Mouse (Mus musculus): ENCODE results near the gene Parva. TPM values are rescaled to one million over a fixed set of nuclear protein-coding genes. Genes with fewer than 3 reads are reported as not detected.

The Parva gene
- polyA plus RNA-seq, 1 experiment from 2014 or later = 17.4 TPM

GRCm38 (mm10) chr7:112561504-112561903 is 134.2 kb downstream of the Parva start:
- H3K27me3 ChIP-seq (replicated peaks; ENCODE audit: control insufficient read depth, insufficient read depth, low read length) = no peaks in the 10 kb centered on the region
- H3K4me1 ChIP-seq (ENCODE audit: control insufficient read depth, insufficient read depth, low read length) = no peaks in the 10 kb centered on the region
- no peak for DNase-seq (ENCODE audit: low spot score)
- no peak overlapping the region for H3K4me3 ChIP-seq (ENCODE audit: low read depth, low read length)
- no peak overlapping the region for H3K4me2 ChIP-seq (ENCODE audit: low read length)
- H3K36me3 ChIP-seq (ENCODE audit: control insufficient read depth, insufficient read depth, low read length) = no peaks in the 10 kb centered on the region
- no peak overlapping the region for H3K9ac ChIP-seq (ENCODE audit: low read length)
- H3K9me3 ChIP-seq (replicated peaks; ENCODE audit: control insufficient read depth, low read length) = no peaks in the 10 kb centered on the region
- ATAC-seq = no peak
- H3K27ac ChIP-seq (ENCODE audit: low read depth, low read length) = no peak overlapping the region
- WGBS = 90% methylated on average over 3 of the region's 3 CpGs

DNA sequence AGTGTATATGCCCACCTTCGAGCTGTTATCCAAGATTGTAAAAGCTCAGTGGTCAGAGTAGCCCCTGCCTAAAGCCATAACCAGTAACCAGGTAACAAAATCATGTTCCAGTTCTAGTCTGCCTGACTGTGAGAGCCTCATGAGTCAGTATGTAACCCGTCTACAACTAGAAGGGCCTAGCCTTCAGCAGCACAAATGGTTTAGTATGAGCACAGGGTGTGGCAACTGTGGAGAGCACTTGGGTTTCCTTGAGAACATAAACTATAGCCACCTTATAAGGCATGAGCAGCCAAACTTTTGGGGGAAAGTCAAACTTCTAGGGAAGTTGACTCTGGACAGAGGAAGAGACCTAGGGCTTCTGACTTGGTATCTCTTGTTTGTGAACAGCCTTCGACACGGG is 139.7 kb downstream of the Parva start:
- no peak overlapping the region for H3K4me2 ChIP-seq (ENCODE audit: low read length)
- H3K36me3 ChIP-seq (ENCODE audit: control insufficient read depth, insufficient read depth, low read length) = no peaks in the 10 kb centered on the region
- no peak overlapping the region for H3K9ac ChIP-seq (ENCODE audit: low read length)
- no peak for DNase-seq (ENCODE audit: low spot score)
- H3K27ac ChIP-seq (ENCODE audit: low read depth, low read length) = no peak overlapping the region
- no peak overlapping the region for H3K4me3 ChIP-seq (ENCODE audit: low read depth, low read length)
- H3K9me3 ChIP-seq (replicated peaks; ENCODE audit: control insufficient read depth, low read length) = no peaks in the 10 kb centered on the region
- 96% methylated on average over 4 of the region's 4 CpGs for WGBS
- no peaks in the 10 kb centered on the region for H3K4me1 ChIP-seq (ENCODE audit: control insufficient read depth, insufficient read depth, low read length)
- no peak for ATAC-seq
- H3K27me3 ChIP-seq (replicated peaks; ENCODE audit: control insufficient read depth, insufficient read depth, low read length) = no peaks in the 10 kb centered on the region

- 21% methylated on average over 5 of the region's 5 CpGs for WGBS
- no peaks in the 10 kb centered on the region for H3K27me3 ChIP-seq (replicated peaks; ENCODE audit: control insufficient read depth, insufficient read depth, low read length)
- DNase-seq (ENCODE audit: low spot score) (no peak), ATAC-seq (no peak)
- H3K4me3 ChIP-seq (ENCODE audit: low read depth, low read length) = no peak overlapping the region
- no peaks in the 10 kb centered on the region for H3K36me3 ChIP-seq (ENCODE audit: control insufficient read depth, insufficient read depth, low read length)
- H3K9ac ChIP-seq (ENCODE audit: low read length) = no peak overlapping the region
- H3K4me2 ChIP-seq (ENCODE audit: low read length) = no peak overlapping the region
- no peaks in the 10 kb centered on the region for H3K4me1 ChIP-seq (ENCODE audit: control insufficient read depth, insufficient read depth, low read length)
- no peaks in the 10 kb centered on the region for H3K9me3 ChIP-seq (replicated peaks; ENCODE audit: control insufficient read depth, low read length)
- no peak overlapping the region for H3K27ac ChIP-seq (ENCODE audit: low read depth, low read length)
Measured at GRCm38 (mm10) chr7:112568961-112569360, 141.7 kb downstream of the Parva start.

DNA sequence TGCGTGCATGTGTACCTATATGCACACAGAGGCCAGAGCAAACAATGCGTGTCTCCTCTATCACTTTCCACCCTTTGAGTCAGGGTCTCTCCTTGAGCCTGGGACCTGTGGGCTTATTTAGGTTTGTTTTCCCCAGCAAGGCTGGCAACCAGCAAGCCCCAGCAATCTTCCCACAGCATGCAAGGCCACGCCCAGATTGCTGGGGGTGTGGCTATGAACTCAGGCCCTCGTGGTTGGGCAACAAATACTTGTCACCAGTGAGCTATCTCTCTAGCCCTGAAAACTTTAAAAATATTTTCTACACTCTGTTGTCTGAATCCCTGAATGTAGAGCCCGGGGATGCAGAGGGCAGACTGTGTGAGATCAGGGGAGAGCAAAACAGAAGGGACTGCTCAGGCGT is 154.3 kb downstream of the Parva start:
- H3K9ac ChIP-seq (ENCODE audit: low read length) = no peak overlapping the region
- no peaks in the 10 kb centered on the region for H3K27me3 ChIP-seq (replicated peaks; ENCODE audit: control insufficient read depth, insufficient read depth, low read length)
- no peaks in the 10 kb centered on the region for H3K9me3 ChIP-seq (replicated peaks; ENCODE audit: control insufficient read depth, low read length)
- WGBS = 85% methylated on average over 6 of the region's 6 CpGs
- H3K4me1 ChIP-seq (ENCODE audit: control insufficient read depth, insufficient read depth, low read length) = no peaks in the 10 kb centered on the region
- H3K27ac ChIP-seq (ENCODE audit: low read depth, low read length) = no peak overlapping the region
- H3K36me3 ChIP-seq (ENCODE audit: control insufficient read depth, insufficient read depth, low read length) = no peaks in the 10 kb centered on the region
- H3K4me2 ChIP-seq (ENCODE audit: low read length) = no peak overlapping the region
- no peak for ATAC-seq
- no peak overlapping the region for H3K4me3 ChIP-seq (ENCODE audit: low read depth, low read length)
- DNase-seq (ENCODE audit: low spot score) = no peak

- Histone ChIP-seq H3K4me1 (ENCODE audit: control insufficient read depth, insufficient read depth, low read length) (no peaks in the 10 kb centered on the region), H3K4me2 (ENCODE audit: low read length) (no peak overlapping the region), H3K4me3 (ENCODE audit: low read depth, low read length) (no peak overlapping the region), H3K36me3 (ENCODE audit: control insufficient read depth, insufficient read depth, low read length) (no peaks in the 10 kb centered on the region), H3K9me3 (replicated peaks; ENCODE audit: control insufficient read depth, low read length) (no peaks in the 10 kb centered on the region), H3K27ac (ENCODE audit: low read depth, low read length) (no peak overlapping the region), H3K9ac (ENCODE audit: low read length) (no peak overlapping the region), H3K27me3 (replicated peaks; ENCODE audit: control insufficient read depth, insufficient read depth, low read length) (no peaks in the 10 kb centered on the region)
- no peak for ATAC-seq
- no peak for DNase-seq (ENCODE audit: low spot score)
- 81% methylated on average over 6 of the region's 6 CpGs for WGBS
Measured at GRCm38 (mm10) chr7:112582882-112583405, 155.6 kb downstream of the Parva start.

- Histone ChIP-seq H3K4me3 (ENCODE audit: low read depth, low read length) (no peak overlapping the region), H3K36me3 (ENCODE audit: control insufficient read depth, insufficient read depth, low read length) (no peaks in the 10 kb centered on the region), H3K4me1 (ENCODE audit: control insufficient read depth, insufficient read depth, low read length) (no peaks in the 10 kb centered on the region), H3K9ac (ENCODE audit: low read length) (no peak overlapping the region), H3K27ac (ENCODE audit: low read depth, low read length) (no peak overlapping the region), H3K9me3 (replicated peaks; ENCODE audit: control insufficient read depth, low read length) (no peaks in the 10 kb centered on the region), H3K4me2 (ENCODE audit: low read length) (no peak overlapping the region), H3K27me3 (replicated peaks; ENCODE audit: control insufficient read depth, insufficient read depth, low read length) (no peaks in the 10 kb centered on the region)
- ATAC-seq = no peak
- no peak for DNase-seq (ENCODE audit: low spot score)
- 85% methylated on average over 1 of the region's 1 CpGs for WGBS
Measured at GRCm38 (mm10) chr7:112587449-112587848, 160.1 kb downstream of the Parva start.

GRCm38 (mm10) chr7:112589530-112589929 is 162.2 kb downstream of the Parva start:
- Histone ChIP-seq H3K27ac (ENCODE audit: low read depth, low read length) (no peak overlapping the region), H3K4me1 (ENCODE audit: control insufficient read depth, insufficient read depth, low read length) (no peaks in the 10 kb centered on the region), H3K4me3 (ENCODE audit: low read depth, low read length) (no peak overlapping the region), H3K27me3 (replicated peaks; ENCODE audit: control insufficient read depth, insufficient read depth, low read length) (no peaks in the 10 kb centered on the region), H3K4me2 (ENCODE audit: low read length) (no peak overlapping the region), H3K9ac (ENCODE audit: low read length) (no peak overlapping the region), H3K9me3 (replicated peaks; ENCODE audit: control insufficient read depth, low read length) (no peaks in the 10 kb centered on the region), H3K36me3 (ENCODE audit: control insufficient read depth, insufficient read depth, low read length) (no peaks in the 10 kb centered on the region)
- DNase-seq (ENCODE audit: low spot score) = peak; percentile 47
- 21% methylated on average over 6 of the region's 6 CpGs for WGBS
- ATAC-seq = peak; percentile 50; the same call in 1 of the 2 replicates

DNA sequence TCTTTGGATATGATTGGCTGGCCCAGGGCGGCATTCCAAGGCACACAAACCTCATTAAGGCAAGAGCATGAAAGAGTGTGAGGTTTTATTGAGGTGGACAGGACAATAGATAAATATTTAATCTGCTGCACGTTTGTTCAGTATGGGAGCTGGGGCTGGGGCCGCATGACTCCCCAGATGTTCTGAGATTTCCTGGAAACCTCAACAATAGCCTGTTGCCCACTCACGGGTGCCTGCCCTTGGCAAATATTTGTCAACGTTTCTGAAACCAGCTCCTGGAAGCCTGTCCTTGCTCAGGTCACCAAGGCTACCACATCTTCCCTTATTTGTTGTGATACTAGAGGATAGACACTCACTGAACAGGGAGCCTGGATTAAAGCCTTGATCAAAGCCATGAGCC is 166.3 kb downstream of the Parva start:
- no peak for DNase-seq (ENCODE audit: low spot score)
- no peak for ATAC-seq
- Histone ChIP-seq H3K36me3 (ENCODE audit: control insufficient read depth, insufficient read depth, low read length) (no peaks in the 10 kb centered on the region), H3K9ac (ENCODE audit: low read length) (no peak overlapping the region), H3K4me2 (ENCODE audit: low read length) (no peak overlapping the region), H3K27me3 (replicated peaks; ENCODE audit: control insufficient read depth, insufficient read depth, low read length) (no peaks in the 10 kb centered on the region), H3K4me3 (ENCODE audit: low read depth, low read length) (no peak overlapping the region), H3K27ac (ENCODE audit: low read depth, low read length) (no peak overlapping the region), H3K4me1 (ENCODE audit: control insufficient read depth, insufficient read depth, low read length) (no peaks in the 10 kb centered on the region), H3K9me3 (replicated peaks; ENCODE audit: control insufficient read depth, low read length) (no peaks in the 10 kb centered on the region)
- 71% methylated on average over 5 of the region's 5 CpGs for WGBS

GRCm38 (mm10) chr7:112595226-112595850 is 168.0 kb downstream of the Parva start:
- no peak for ATAC-seq
- no peak for DNase-seq (ENCODE audit: low spot score)
- no peaks in the 10 kb centered on the region for H3K27me3 ChIP-seq (replicated peaks; ENCODE audit: control insufficient read depth, insufficient read depth, low read length)
- no peaks in the 10 kb centered on the region for H3K36me3 ChIP-seq (ENCODE audit: control insufficient read depth, insufficient read depth, low read length)
- H3K27ac ChIP-seq (ENCODE audit: low read depth, low read length) = no peak overlapping the region
- no peak overlapping the region for H3K9ac ChIP-seq (ENCODE audit: low read length)
- H3K4me2 ChIP-seq (ENCODE audit: low read length) = no peak overlapping the region
- no peaks in the 10 kb centered on the region for H3K9me3 ChIP-seq (replicated peaks; ENCODE audit: control insufficient read depth, low read length)
- 70% methylated on average over 6 of the region's 6 CpGs for WGBS
- H3K4me3 ChIP-seq (ENCODE audit: low read depth, low read length) = no peak overlapping the region
- no peaks in the 10 kb centered on the region for H3K4me1 ChIP-seq (ENCODE audit: control insufficient read depth, insufficient read depth, low read length)
